Comparison of ENCODE assay signal across 8 mouse cellular contexts in genomic region chr4:115088611-115089338, GRCm38 (mm10). TPM values are rescaled to one million over a fixed set of nuclear protein-coding genes. Genes with fewer than 3 reads are reported as not detected.
DNase-seq lines count a peak whose midpoint lies in the region; ATAC-seq lines count a peak whose summit lies in the region.

Gene Pdzk1ip1 (plus strand): TSS chr4:115088708.

- H3K9me3 ChIP-seq in heart, embryonic 15.5 days (replicated peaks) = no peaks in the 10 kb centered on the region
- H3K9me3 ChIP-seq in embryonic facial prominence, embryonic 12.5 days = no peaks in the 10 kb centered on the region
- no peaks in the 10 kb centered on the region for H3K9me3 ChIP-seq in forebrain, embryonic 15.5 days

- H3K27me3 ChIP-seq in heart, embryonic 15.5 days = peaks cover 48% of the 10 kb centered on the region
- peaks cover 38% of the 10 kb centered on the region for H3K27me3 ChIP-seq in embryonic facial prominence, embryonic 12.5 days
- H3K27me3 ChIP-seq in forebrain, embryonic 15.5 days = peaks cover 12% of the 10 kb centered on the region; the same call in 1 of the 2 replicates

- H3K4me3 ChIP-seq in heart, embryonic 15.5 days = peak within 1 kb of the TSS; percentile 27
- H3K4me3 ChIP-seq in embryonic facial prominence, embryonic 12.5 days = 0 out of 2 replicates have a peak within 1 kb of the TSS, but pooled peaks have one; percentile 1
- no peak within 1 kb of the TSS for H3K4me3 ChIP-seq in forebrain, embryonic 15.5 days

- peaks cover 6% of the 10 kb centered on the region; the same call in 1 of the 2 replicates for H3K4me1 ChIP-seq in heart, embryonic 15.5 days (replicated peaks)
- H3K4me1 ChIP-seq in embryonic facial prominence, embryonic 12.5 days = no peaks in the 10 kb centered on the region
- H3K4me1 ChIP-seq in forebrain, embryonic 15.5 days = no peaks in the 10 kb centered on the region

- H3K9ac ChIP-seq in heart, embryonic 15.5 days = no peak within 1 kb of the TSS
- H3K9ac ChIP-seq in embryonic facial prominence, embryonic 12.5 days = no peak within 1 kb of the TSS
- H3K9ac ChIP-seq in forebrain, embryonic 15.5 days (replicated peaks) = no peak within 1 kb of the TSS

- no peak for ATAC-seq in heart, embryonic 15.5 days (replicated peaks; ENCODE audit: insufficient number of reproducible peaks, insufficient read depth, low FRiP score, low read depth)
- ATAC-seq in embryonic facial prominence, embryonic 12.5 days (ENCODE audit: insufficient number of reproducible peaks, insufficient read depth, low FRiP score, low TSS enrichment) = no peak
- ATAC-seq in forebrain, embryonic 15.5 days (replicated peaks) = no peak

- H3K27ac ChIP-seq in heart, embryonic 15.5 days = no peak within 1 kb of the TSS
- H3K27ac ChIP-seq in embryonic facial prominence, embryonic 12.5 days = no peak within 1 kb of the TSS
- H3K27ac ChIP-seq in forebrain, embryonic 15.5 days (replicated peaks) = no peak within 1 kb of the TSS

- DNase-seq in heart, adult 8-10 months (ENCODE audit: low spot score) = no peak
- peak; percentile 86 for DNase-seq in kidney, postnatal 14 days
- DNase-seq in lung, postnatal 4 days = peak; percentile 54 to 75
- DNase-seq in cerebellum, adult 9-11 months = no peak
- no peak for DNase-seq in gastrocnemius, adult 8-10 months (ENCODE audit: low spot score in 2 of 2)

- 17% methylated on average over 11 of the region's 11 CpGs for WGBS in heart, embryonic 15.5 days
- WGBS in embryonic facial prominence, embryonic 12.5 days = 25% methylated on average over 11 of the region's 11 CpGs
- WGBS in forebrain, embryonic 15.5 days = 32% methylated on average over 11 of the region's 11 CpGs

- H3K4me2 ChIP-seq in heart, embryonic 15.5 days = peak within 1 kb of the TSS; percentile 47
- H3K4me2 ChIP-seq in embryonic facial prominence, embryonic 12.5 days (replicated peaks) = no peak within 1 kb of the TSS
- no peak within 1 kb of the TSS for H3K4me2 ChIP-seq in forebrain, embryonic 15.5 days (replicated peaks)

- no peaks in the 10 kb centered on the region for H3K36me3 ChIP-seq in heart, embryonic 15.5 days
- H3K36me3 ChIP-seq in embryonic facial prominence, embryonic 12.5 days = no peaks in the 10 kb centered on the region
- no peaks in the 10 kb centered on the region for H3K36me3 ChIP-seq in forebrain, embryonic 15.5 days

RNA-seq across cellular contexts. Expression of gene Pdzk1ip1, which starts in this region (rescaled TPM):
- 3.3 and 4.7 TPM in 2 replicates for polyA plus RNA-seq in heart, embryonic 15.5 days (2015; fragmentation: Nextera tagmentation; extraction: Ambion mirVana)
- total RNA-seq in heart, adult 8-10 months (2022) = under 1 TPM in 2 of 4 experiments, not detected in 2; 0.71 to 0.86 TPM
- polyA plus RNA-seq in embryonic facial prominence, embryonic 12.5 days (2016; fragmentation: Nextera tagmentation; extraction: Ambion mirVana) = 11.7 and 15.4 TPM in 2 replicates
- total RNA-seq in gastrocnemius, adult 8-10 months (2022) = not detected
- polyA plus RNA-seq in forebrain, embryonic 15.5 days (2015; fragmentation: Nextera tagmentation; extraction: Ambion mirVana) = 0.60 and 1.2 TPM in 2 replicates

Comparison
In these comparisons a context has a peak if more than half of its experiments do, and no peak if none do; other contexts are left out.
1. DNase-seq: peak in kidney, postnatal 14 days (single experiment) and lung, postnatal 4 days (2 of 2); none in heart, adult 8-10 months (single experiment), cerebellum, adult 9-11 months (single experiment) and gastrocnemius, adult 8-10 months (0 of 2).